Comparison of ENCODE assay signal across 9 mouse cellular contexts in genomic region chr4:116016862-116017299, GRCm38 (mm10). TPM values are rescaled to one million over a fixed set of nuclear protein-coding genes. Genes with fewer than 3 reads are reported as not detected.
A peak's percentile ranks its signal among the peaks of the same experiment; 100 is the strongest.
DNase-seq lines count a peak whose midpoint lies in the region; ATAC-seq and TF ChIP-seq lines count a peak whose summit lies in the region.
"Had no signal": no experiment of that assay in that cellular context is flagged by ENCODE, and none has a peak within 500 bp of the region (broad histone marks: within the 10 kb centered on the region; RNA-seq: fewer than 3 reads in every experiment).

No protein-coding gene starts in this region.

- peak overlapping the region; percentile 61 for H3K4me3 ChIP-seq in heart, adult 2 months
- H3K4me3 ChIP-seq in testis, adult 2 months (ENCODE audit: control insufficient read depth, low read depth, low read length): peak overlapping the region; percentile 93
- peak overlapping the region; percentile 56 for H3K4me3 ChIP-seq in limb, embryonic 15.5 days
- H3K4me3 ChIP-seq in stomach, embryonic 16.5 days (replicated peaks; ENCODE audit: low read length): peak overlapping the region; percentile 70

- intact Hi-C loops in heart, adult 2 months (cut with DNase I): no loop called here
- intact Hi-C loops in left cerebral cortex, postnatal 4 days (cut with DNase I): no loop called here

- TF ChIP-seq CTCF in heart, adult 2 months (IDR thresholded peaks at IDR 0.05): no peak
- TF ChIP-seq CTCF in testis, adult 2 months (IDR thresholded peaks at IDR 0.05; ENCODE audit: control insufficient read depth, insufficient read depth, insufficient replicate concordance, low read depth, low read length): no peak

- H3K9me3 ChIP-seq in limb, embryonic 15.5 days: no peaks in the 10 kb centered on the region; the same call in 1 of the 2 replicates
- H3K9me3 ChIP-seq in stomach, embryonic 16.5 days (replicated peaks; ENCODE audit: control insufficient read depth, low read length): no peaks in the 10 kb centered on the region

- no peak for TF ChIP-seq EP300 in heart, adult 2 months (IDR thresholded peaks at IDR 0.05; ENCODE audit: insufficient read depth, low read depth, low read length)

- H3K27ac ChIP-seq in heart, adult 2 months: no peak overlapping the region
- H3K27ac ChIP-seq in testis, adult 2 months (ENCODE audit: control insufficient read depth, insufficient read depth, low read depth, low read length): peak overlapping the region; percentile 92; the same call in 1 of the 2 replicates
- no peak overlapping the region for H3K27ac ChIP-seq in limb, embryonic 15.5 days
- no peak overlapping the region for H3K27ac ChIP-seq in stomach, embryonic 16.5 days (ENCODE audit: low read length)
- H3K27ac ChIP-seq: macrophage had no signal

- peaks cover 5% of the 10 kb centered on the region for H3K27me3 ChIP-seq in heart, adult 2 months (ENCODE audit: control insufficient read depth, insufficient read depth, low read length)
- H3K27me3 ChIP-seq in testis, adult 2 months (ENCODE audit: control insufficient read depth, insufficient read depth, low read length): no peaks in the 10 kb centered on the region
- peaks cover 58% of the 10 kb centered on the region for H3K27me3 ChIP-seq in limb, embryonic 15.5 days
- peaks cover 28% of the 10 kb centered on the region for H3K27me3 ChIP-seq in stomach, embryonic 16.5 days (ENCODE audit: control insufficient read depth, insufficient read depth, low read length)

- no peak for ATAC-seq in limb, embryonic 15.5 days (ENCODE audit: insufficient number of reproducible peaks, low FRiP score, low TSS enrichment, low read depth)
- no peak for ATAC-seq in stomach, embryonic 16.5 days (ENCODE audit: insufficient read depth, low FRiP score)

- H3K4me2 ChIP-seq in limb, embryonic 15.5 days: peak overlapping the region; percentile 100
- peak overlapping the region; percentile 97 for H3K4me2 ChIP-seq in stomach, embryonic 16.5 days (ENCODE audit: low read depth, low read length)

- TF ChIP-seq POLR2A in heart, adult 2 months (IDR thresholded peaks at IDR 0.05; ENCODE audit: insufficient read depth, low read depth, low read length): no peak
- no peak for TF ChIP-seq POLR2A in testis, adult 2 months (IDR thresholded peaks at IDR 0.05; ENCODE audit: control insufficient read depth, low read depth, low read length)

- 11% methylated on average over 16 of the region's 16 CpGs for WGBS in heart, adult 2 months
- 7% methylated on average over 16 of the region's 16 CpGs for WGBS in limb, embryonic 15.5 days
- 9% methylated on average over 16 of the region's 16 CpGs for WGBS in stomach, embryonic 16.5 days

- no peaks in the 10 kb centered on the region for H3K4me1 ChIP-seq in heart, adult 2 months (ENCODE audit: control insufficient read depth, insufficient read depth, low read length)
- peaks cover 10% of the 10 kb centered on the region for H3K4me1 ChIP-seq in testis, adult 2 months (ENCODE audit: control insufficient read depth, insufficient read depth, low read length)
- peaks cover 11% of the 10 kb centered on the region for H3K4me1 ChIP-seq in limb, embryonic 15.5 days
- H3K4me1 ChIP-seq in stomach, embryonic 16.5 days (ENCODE audit: control insufficient read depth, insufficient read depth, low read length): 0 out of 2 replicates have a peak, but pooled peaks cover 2% of the 10 kb centered on the region

- H3K36me3 ChIP-seq in heart, adult 2 months (ENCODE audit: control insufficient read depth, insufficient read depth, low read length): no peaks in the 10 kb centered on the region
- H3K36me3 ChIP-seq in testis, adult 2 months (ENCODE audit: control insufficient read depth, insufficient read depth, low read length): no peaks in the 10 kb centered on the region
- no peaks in the 10 kb centered on the region for H3K36me3 ChIP-seq in limb, embryonic 15.5 days
- H3K36me3 ChIP-seq in stomach, embryonic 16.5 days (ENCODE audit: control insufficient read depth, insufficient read depth, low read length): no peaks in the 10 kb centered on the region

- no peaks in the 10 kb centered on the region for H3K79me2 ChIP-seq in heart, adult 2 months (replicated peaks; ENCODE audit: control insufficient read depth, insufficient read depth, low read length)

- no peak overlapping the region; the same call in 1 of the 2 replicates for H3K9ac ChIP-seq in heart, adult 2 months (ENCODE audit: low read depth, low read length)
- peak overlapping the region; percentile 52; the same call in 1 of the 2 replicates for H3K9ac ChIP-seq in limb, embryonic 15.5 days
- peak overlapping the region; percentile 77 for H3K9ac ChIP-seq in stomach, embryonic 16.5 days (ENCODE audit: low read length)

- DNase-seq in heart, adult 2 months: no peak
- DNase-seq in heart, adult 9 months (ENCODE audit: low spot score in 2 of 2): no peak
- no peak for DNase-seq in testis, postnatal 10 days (ENCODE audit: low spot score)
- no peak for DNase-seq in layer of hippocampus, postnatal 25 days (ENCODE audit: extremely low spot score in 1 of 2, low spot score in 1 of 2)
- DNase-seq in left cerebral cortex, postnatal 4 days: no peak

RNA-seq across cellular contexts. Expression of gene Faah, which starts 0.8 kb away (rescaled TPM):
- total RNA-seq in heart, adult 2 months (2021): under 1 TPM; 0.14 to 0.23 TPM
- polyA plus RNA-seq in heart, adult 2 months (2012; rRNA removed): 0.53 and 1.4 TPM in 2 replicates
- polyA plus RNA-seq in testis, adult 2 months (2012; rRNA removed): 31.6 and 32.2 TPM in 2 replicates
- 3.6 and 5.1 TPM in 2 replicates for polyA plus RNA-seq in limb, embryonic 15.5 days (2015; fragmentation: Nextera tagmentation; extraction: Ambion mirVana)
- polyA plus RNA-seq in stomach, embryonic 16.5 days (2015; fragmentation: Nextera tagmentation; extraction: Ambion mirVana): 14.0 and 15.9 TPM in 2 replicates
- 100 to 1,000 TPM; 139 to 163 TPM for total RNA-seq in layer of hippocampus, postnatal 25 days (2021)
- 10 to 100 TPM; 45.8 to 53.7 TPM for total RNA-seq in left cerebral cortex, postnatal 4 days (2021)

RNA-seq across cellular contexts. Expression of gene Nsun4, which starts 36.8 kb away (rescaled TPM):
- 10 to 100 TPM; 24.3 to 28.4 TPM for total RNA-seq in heart, adult 2 months (2021)
- 24.9 and 37.0 TPM in 2 replicates for polyA plus RNA-seq in heart, adult 2 months (2012; rRNA removed)
- 193 and 263 TPM in 2 replicates for polyA plus RNA-seq in testis, adult 2 months (2012; rRNA removed)
- polyA plus RNA-seq in limb, embryonic 15.5 days (2015; fragmentation: Nextera tagmentation; extraction: Ambion mirVana): 16.1 and 20.4 TPM in 2 replicates
- 18.5 and 18.8 TPM in 2 replicates for polyA plus RNA-seq in stomach, embryonic 16.5 days (2015; fragmentation: Nextera tagmentation; extraction: Ambion mirVana)
- total RNA-seq in layer of hippocampus, postnatal 25 days (2021): 1 to 10 TPM; 7.5 to 8.3 TPM
- total RNA-seq in left cerebral cortex, postnatal 4 days (2021): 1 to 10 TPM; 6.6 to 8.2 TPM

RNA-seq across cellular contexts. Expression of gene Uqcrh, which starts 58.0 kb away (rescaled TPM):
- 1,000 to 10,000 TPM; 1,648 to 1,969 TPM for total RNA-seq in heart, adult 2 months (2021)
- 736 and 1,429 TPM in 2 replicates for polyA plus RNA-seq in heart, adult 2 months (2012; rRNA removed)
- polyA plus RNA-seq in testis, adult 2 months (2012; rRNA removed): 108 and 112 TPM in 2 replicates
- 456 and 471 TPM in 2 replicates for polyA plus RNA-seq in limb, embryonic 15.5 days (2015; fragmentation: Nextera tagmentation; extraction: Ambion mirVana)
- polyA plus RNA-seq in stomach, embryonic 16.5 days (2015; fragmentation: Nextera tagmentation; extraction: Ambion mirVana): 512 and 553 TPM in 2 replicates
- 100 to 1,000 TPM; 385 to 447 TPM for total RNA-seq in layer of hippocampus, postnatal 25 days (2021)
- total RNA-seq in left cerebral cortex, postnatal 4 days (2021): 100 to 1,000 TPM; 319 to 327 TPM

RNA-seq across cellular contexts. Expression of gene Lrrc41, which starts 58.2 kb away (rescaled TPM):
- total RNA-seq in heart, adult 2 months (2021): 10 to 100 TPM; 22.0 to 24.9 TPM
- 27.1 and 32.6 TPM in 2 replicates for polyA plus RNA-seq in heart, adult 2 months (2012; rRNA removed)
- 122 and 128 TPM in 2 replicates for polyA plus RNA-seq in testis, adult 2 months (2012; rRNA removed)
- 78.4 and 81.8 TPM in 2 replicates for polyA plus RNA-seq in limb, embryonic 15.5 days (2015; fragmentation: Nextera tagmentation; extraction: Ambion mirVana)
- polyA plus RNA-seq in stomach, embryonic 16.5 days (2015; fragmentation: Nextera tagmentation; extraction: Ambion mirVana): 65.9 and 67.1 TPM in 2 replicates
- total RNA-seq in layer of hippocampus, postnatal 25 days (2021): 10 to 100 TPM; 46.0 to 46.8 TPM
- total RNA-seq in left cerebral cortex, postnatal 4 days (2021): 10 to 100 TPM; 60.2 to 68.2 TPM
